Mouse (Mus musculus) c-Kit-positive CD71-negative TER-119-negative erythroid progenitor cells, embryonic 14.5 days (primary cell): ENCODE data around the gene Gp5.
"Not testable (repeated sequence)": the region's sequence is repeated elsewhere in the genome, so short reads cannot be mapped to it uniquely, and the experiment has no call there.

ENCODE experiments used
- DNase-seq: peaks from one replicate; pipeline ENCODE4 v3.0.0-alpha.2; 2013; ENCODE audit warnings: low read depth

Gp5 gene

GRCm38 (mm10) chr16:30310647-30311046 is at the start of gene Gp5:
Gene Gp5, minus strand, starts transcription at chr16:30310779.
- DNase-seq: no peak

- DNase-seq: not testable (repeated sequence)
Observed at GRCm38 (mm10) chr16:30353489-30353888, 42.9 kb upstream of the Gp5 start.

- no peak for DNase-seq
Observed at GRCm38 (mm10) chr16:30314236-30314635, 3.7 kb upstream of the Gp5 start.

- no peak for DNase-seq
Observed at GRCm38 (mm10) chr16:30310171-30310515, 436 bp downstream of the Gp5 start.

- DNase-seq: no peak
Observed at GRCm38 (mm10) chr16:30309395-30310170, 996 bp downstream of the Gp5 start.

- DNase-seq: no peak
Observed at GRCm38 (mm10) chr16:30308616-30309394, 1.8 kb downstream of the Gp5 start.

GRCm38 (mm10) chr16:30307961-30308615 is 2.5 kb downstream of the Gp5 start:
- no peak for DNase-seq

GRCm38 (mm10) chr16:30307306-30307705 is 3.3 kb downstream of the Gp5 start:
- no peak for DNase-seq

GRCm38 (mm10) chr16:30306102-30306501 is 4.5 kb downstream of the Gp5 start:
- DNase-seq: no peak

- DNase-seq: no peak
Observed at GRCm38 (mm10) chr16:30304236-30304635, 6.3 kb downstream of the Gp5 start.

- no peak for DNase-seq
Observed at GRCm38 (mm10) chr16:30303411-30303810, 7.2 kb downstream of the Gp5 start.

- DNase-seq: no peak
Observed at GRCm38 (mm10) chr16:30302686-30303085, 7.9 kb downstream of the Gp5 start.

- DNase-seq: no peak
Observed at GRCm38 (mm10) chr16:30299711-30300277, 10.8 kb downstream of the Gp5 start.

- DNase-seq: no peak
Observed at GRCm38 (mm10) chr16:30297450-30297849, 13.1 kb downstream of the Gp5 start.

- DNase-seq: no peak
Observed at GRCm38 (mm10) chr16:30296601-30297275, 13.8 kb downstream of the Gp5 start.

- DNase-seq: no peak
Observed at GRCm38 (mm10) chr16:30295106-30295505, 15.5 kb downstream of the Gp5 start.

- DNase-seq: no peak
Observed at GRCm38 (mm10) chr16:30290436-30290835, 20.1 kb downstream of the Gp5 start.

GRCm38 (mm10) chr16:30285701-30286100 is 24.9 kb downstream of the Gp5 start:
- DNase-seq: no peak

GRCm38 (mm10) chr16:30283743-30284337 is 26.7 kb downstream of the Gp5 start:
- no peak for DNase-seq

- no peak for DNase-seq
Observed at GRCm38 (mm10) chr16:30282844-30283495, 27.6 kb downstream of the Gp5 start, which contains the start of gene Lrrc15. Gene Lrrc15, minus strand, starts transcription at chr16:30283256.
